Mouse (Mus musculus) monocyte, adult 59 days (primary cell): ENCODE measurements around the gene Sox11. TPM values are rescaled to one million over a fixed set of nuclear protein-coding genes. Genes with fewer than 3 reads are reported as not detected.

Experiments
- total RNA-seq, 2 experiments: library from RNA; stranded (reverse); gene quantifications; one replicate each; pipeline ENCODE4 v1.2.4; 2023

The Sox11 gene
- total RNA-seq: not detected

GRCm38 (mm10) chr12:27341871-27342690 is at the start of gene Sox11:
Sox11 (minus strand) TSS chr12:27342574.

